Mouse (Mus musculus) lung, postnatal 0 days (tissue): ENCODE results near the gene Ttl. TPM values are rescaled to one million over a fixed set of nuclear protein-coding genes. Genes with fewer than 3 reads are reported as not detected.

Source experiments
- ATAC-seq: fragments of 200-750 bp; cut with Nextera tagmentation; 2 replicates; pipeline ENCODE4 v1.8.0; 2017; ENCODE audit warnings: moderate library complexity
- DNase-seq: peaks from one replicate; pipeline ENCODE4 v3.0.0-alpha.2; 2016; ENCODE audit warnings: low spot score
- H3K27ac ChIP-seq: fragments of 300-500 bp; sonication (generic); 2 replicates; pipeline ENCODE4 v1.5.1; 2014; ENCODE audit warnings: antibody characterized with exemption, mild to moderate bottlenecking, low read length, mixed read lengths
- H3K27me3 ChIP-seq: fragments of 300-500 bp; sonication (generic); replicated peaks from 2 replicates; pipeline ENCODE4 v1.6.1; 2014; ENCODE audit warnings: low read length, mixed read lengths; ENCODE audit not compliant: insufficient read depth
- H3K36me3 ChIP-seq: fragments of 300-500 bp; sonication (generic); 2 replicates; pipeline ENCODE4 v1.6.1; 2014; ENCODE audit warnings: low read length, mixed read lengths; ENCODE audit not compliant: insufficient read depth
- H3K4me1 ChIP-seq: fragments of 300-500 bp; sonication (generic); 2 replicates; pipeline ENCODE4 v1.6.1; 2014; ENCODE audit warnings: antibody characterized with exemption, low read depth, low read length, mixed read lengths; ENCODE audit not compliant: insufficient read depth
- H3K4me2 ChIP-seq: fragments of 300-500 bp; sonication (generic); replicated peaks from 2 replicates; pipeline ENCODE4 v1.6.1; 2014; ENCODE audit warnings: low read depth, mild to moderate bottlenecking, low read length, moderate library complexity, mixed read lengths
- H3K4me3 ChIP-seq: fragments of 300-500 bp; sonication (generic); 2 replicates; pipeline ENCODE4 v1.5.1; 2014; ENCODE audit warnings: low read depth, low read length
- H3K9ac ChIP-seq: fragments of 300-500 bp; sonication (generic); replicated peaks from 2 replicates; pipeline ENCODE4 v1.6.1; 2014; ENCODE audit warnings: low read depth, mild to moderate bottlenecking
- H3K9me3 ChIP-seq: fragments of 300-500 bp; sonication (generic); 2 replicates; pipeline ENCODE4 v1.6.1; 2016; ENCODE audit warnings: low read length, mixed read lengths
- CTCF ChIP-seq: IDR thresholded peaks from 2 replicates; pipeline ENCODE4 v1.5.1; 2016; ENCODE audit warnings: antibody characterized with exemption, mild to moderate bottlenecking
- EP300 ChIP-seq: IDR thresholded peaks from 2 replicates; pipeline ENCODE4 v1.6.1; 2016; ENCODE audit warnings: antibody characterized with exemption, mild to moderate bottlenecking, control low read depth
- WGBS: fragments of 180-500 bp; shearing (Covaris S2); extraction: QIAGEN DNeasy Blood & Tissue Kit; methylation state at CpG from one replicate; pipeline ENCODE4 v1.1.7; 2014; 5-methylcytosine and 5-hydroxymethylcytosine counted together
- polyA plus RNA-seq: library from polyadenylated mRNA; unstranded; fragments of >200 nt; fragmentation: Nextera tagmentation; extraction: Ambion mirVana; gene quantifications from 2 replicates; pipeline ENCODE4 v1.2.1, GENCODE M21; 2015

The Ttl gene
- polyA plus RNA-seq, 1 experiment from 2014 or later = 10.0 TPM

DNA sequence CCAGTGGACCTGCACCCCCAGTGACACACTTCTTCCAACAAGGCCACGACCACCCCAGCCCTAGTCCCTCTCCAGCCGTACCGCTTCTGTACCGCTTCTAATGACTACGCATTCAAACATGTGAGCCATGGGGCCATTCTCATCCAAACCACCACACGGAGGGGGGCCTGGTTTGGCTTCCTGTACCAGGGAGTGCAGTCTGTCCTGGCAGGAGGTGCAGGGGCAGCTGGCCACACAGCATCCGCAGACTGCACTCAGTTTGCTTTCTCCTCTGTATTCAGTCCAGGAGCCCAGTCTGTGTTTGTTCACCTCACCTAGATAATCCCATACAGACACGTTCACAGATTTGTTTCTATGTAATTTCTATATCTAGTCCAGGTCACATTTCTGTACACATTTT, 56.2 kb downstream of the Ttl start:
- Histone ChIP-seq H3K4me3 (no peak overlapping the region), H3K4me1 (no peaks in the 10 kb centered on the region), H3K4me2 (no peak overlapping the region), H3K27me3 (no peaks in the 10 kb centered on the region), H3K9me3 (no peaks in the 10 kb centered on the region), H3K9ac (no peak overlapping the region), H3K36me3 (peaks cover 24% of the 10 kb centered on the region; the same call in 1 of the 2 replicates), H3K27ac (no peak overlapping the region)
- no peak for TF ChIP-seq EP300
- no peak for TF ChIP-seq CTCF
- WGBS = 94% methylated on average over 8 of the region's 8 CpGs
- DNase-seq = no peak
- ATAC-seq = no peak

DNA sequence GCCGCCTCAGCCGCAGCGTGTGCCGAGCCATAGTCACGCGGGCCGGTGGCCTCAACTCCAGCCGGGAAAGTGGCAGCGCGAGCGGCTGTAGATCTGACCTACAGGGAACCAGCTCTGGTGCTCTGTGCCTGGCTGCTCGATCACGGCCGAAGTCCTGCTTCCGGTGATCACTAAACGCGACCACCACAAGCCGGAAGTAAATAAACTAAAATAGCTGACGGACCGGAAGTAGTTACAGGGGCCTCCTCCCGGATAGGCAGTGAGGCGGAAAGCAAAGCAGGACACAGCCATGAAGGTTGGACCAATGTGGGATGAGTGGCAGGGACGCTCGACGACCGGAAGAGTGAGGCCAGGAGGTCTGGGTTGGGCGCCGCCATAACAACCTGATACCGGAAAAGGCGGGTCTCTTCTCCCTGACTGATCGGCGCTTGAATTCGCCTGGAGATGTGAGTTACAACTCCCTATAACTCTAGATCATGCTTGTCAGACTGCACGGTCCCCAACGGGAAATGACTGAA, 63.7 kb downstream of the Ttl start, which contains the start of gene Chchd5:
Chchd5 (plus strand) TSS at position 289 of the 518 bp plus-strand sequence.
- H3K4me3 ChIP-seq = peak within 1 kb of the TSS; percentile 54
- peak within 1 kb of the TSS; percentile 89 for H3K27ac ChIP-seq
- peak; percentile 100 for ATAC-seq
- no peaks in the 10 kb centered on the region for H3K27me3 ChIP-seq
- H3K9ac ChIP-seq = peak within 1 kb of the TSS; percentile 53
- TF ChIP-seq CTCF (no peak), EP300 (peak; percentile 82)
- WGBS = under 1% methylated on average over 35 of the region's 35 CpGs
- peak within 1 kb of the TSS; percentile 64 for H3K4me2 ChIP-seq
- peaks cover 6% of the 10 kb centered on the region; the same call in 1 of the 2 replicates for H3K4me1 ChIP-seq
- peaks cover 5% of the 10 kb centered on the region; the same call in 1 of the 2 replicates for H3K36me3 ChIP-seq
- DNase-seq = peak; percentile 99
- no peaks in the 10 kb centered on the region for H3K9me3 ChIP-seq

DNA sequence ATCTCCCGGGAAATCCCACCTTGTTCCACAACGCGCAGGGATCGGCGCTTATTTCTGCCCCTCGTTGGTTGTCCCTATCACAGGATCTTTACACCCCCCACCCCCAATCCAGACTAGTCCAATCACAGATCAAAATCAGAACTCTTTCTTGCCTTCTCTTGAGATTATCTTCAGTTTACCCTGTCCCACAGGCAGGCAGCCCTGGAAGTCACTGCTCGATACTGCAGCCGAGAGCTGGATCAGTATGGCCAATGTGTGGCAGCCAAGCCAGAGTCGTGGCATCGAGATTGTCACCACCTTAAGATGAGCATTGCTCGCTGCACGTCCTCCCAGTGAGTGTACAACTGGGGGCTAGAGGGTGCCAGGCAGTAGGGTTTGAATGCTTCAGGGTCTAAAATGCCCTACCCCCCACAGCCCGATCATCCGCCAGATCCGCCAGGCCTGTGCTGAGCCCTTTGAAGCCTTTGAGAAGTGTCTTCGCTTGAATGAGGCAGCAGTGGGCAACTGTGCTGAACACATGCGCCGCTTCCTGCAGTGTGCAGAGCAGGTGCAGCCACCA, 64.3 kb downstream of the Ttl start:
- WGBS = 30% methylated on average over 18 of the region's 18 CpGs
- Histone ChIP-seq H3K4me1 (peaks cover 6% of the 10 kb centered on the region; the same call in 1 of the 2 replicates), H3K27ac (peak overlapping the region; percentile 84), H3K4me3 (peak overlapping the region; percentile 54), H3K9me3 (no peaks in the 10 kb centered on the region), H3K4me2 (peak overlapping the region; percentile 64), H3K9ac (peak overlapping the region; percentile 16), H3K36me3 (peaks cover 5% of the 10 kb centered on the region; the same call in 1 of the 2 replicates), H3K27me3 (no peaks in the 10 kb centered on the region)
- DNase-seq (no peak), ATAC-seq (peak; percentile 6)
- TF ChIP-seq EP300 (no peak), CTCF (no peak)

DNA sequence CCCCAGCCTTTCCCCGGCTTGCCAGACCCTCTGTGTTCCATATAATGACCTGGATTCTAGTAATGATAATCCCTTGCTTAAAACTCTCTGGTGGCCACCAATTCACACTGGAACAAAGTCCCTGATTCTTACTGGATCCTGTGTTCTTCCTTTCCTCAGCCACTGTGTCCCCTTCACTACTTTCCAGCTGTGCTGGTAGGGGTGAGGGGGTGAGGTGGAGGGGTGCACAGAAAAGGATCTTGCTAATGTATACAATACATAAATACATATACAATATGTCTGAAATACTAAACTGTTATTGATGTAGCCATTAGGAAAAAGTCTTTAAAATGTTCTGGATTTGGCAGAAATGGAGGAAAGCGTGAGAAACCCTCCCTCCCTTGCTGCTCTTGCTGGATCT, 65.0 kb downstream of the Ttl start:
- no peak for TF ChIP-seq EP300
- TF ChIP-seq CTCF = no peak
- DNase-seq (no peak), ATAC-seq (no peak)
- Histone ChIP-seq H3K4me1 (peaks cover 6% of the 10 kb centered on the region; the same call in 1 of the 2 replicates), H3K36me3 (0 out of 2 replicates have a peak, but pooled peaks cover 5% of the 10 kb centered on the region), H3K4me3 (no peak overlapping the region), H3K27ac (no peak overlapping the region), H3K27me3 (no peaks in the 10 kb centered on the region), H3K4me2 (peak overlapping the region; percentile 64; the same call in 1 of the 2 replicates), H3K9ac (no peak overlapping the region), H3K9me3 (no peaks in the 10 kb centered on the region)
- 93% methylated on average over 2 of the region's 2 CpGs for WGBS

DNA sequence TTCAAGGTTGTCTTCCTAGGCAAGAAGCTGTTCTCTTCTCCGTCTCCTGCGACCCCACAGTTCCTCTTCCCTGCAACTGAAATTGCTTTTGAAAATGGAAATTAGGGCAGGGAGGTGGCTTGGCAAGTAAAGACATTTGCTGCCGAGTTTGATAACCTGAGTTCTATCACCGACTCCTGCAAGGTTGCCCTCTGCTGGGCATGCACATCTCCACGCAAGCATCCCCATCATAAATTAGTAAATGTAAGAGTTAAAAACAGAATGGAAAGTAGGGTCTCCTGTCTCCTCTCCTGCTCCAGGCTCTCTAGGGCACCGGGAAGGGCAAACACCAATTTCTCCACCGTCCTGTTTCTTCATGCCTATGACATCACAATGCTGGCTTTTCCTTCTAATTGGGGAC, 66.5 kb downstream of the Ttl start:
- Histone ChIP-seq H3K9me3 (no peaks in the 10 kb centered on the region), H3K36me3 (0 out of 2 replicates have a peak, but pooled peaks cover 5% of the 10 kb centered on the region), H3K27ac (no peak overlapping the region), H3K4me3 (no peak overlapping the region), H3K9ac (no peak overlapping the region), H3K27me3 (no peaks in the 10 kb centered on the region), H3K4me2 (no peak overlapping the region), H3K4me1 (peaks cover 6% of the 10 kb centered on the region; the same call in 1 of the 2 replicates)
- DNase-seq (no peak), ATAC-seq (no peak)
- 93% methylated on average over 7 of the region's 7 CpGs for WGBS
- TF ChIP-seq CTCF (no peak), EP300 (no peak)

DNA sequence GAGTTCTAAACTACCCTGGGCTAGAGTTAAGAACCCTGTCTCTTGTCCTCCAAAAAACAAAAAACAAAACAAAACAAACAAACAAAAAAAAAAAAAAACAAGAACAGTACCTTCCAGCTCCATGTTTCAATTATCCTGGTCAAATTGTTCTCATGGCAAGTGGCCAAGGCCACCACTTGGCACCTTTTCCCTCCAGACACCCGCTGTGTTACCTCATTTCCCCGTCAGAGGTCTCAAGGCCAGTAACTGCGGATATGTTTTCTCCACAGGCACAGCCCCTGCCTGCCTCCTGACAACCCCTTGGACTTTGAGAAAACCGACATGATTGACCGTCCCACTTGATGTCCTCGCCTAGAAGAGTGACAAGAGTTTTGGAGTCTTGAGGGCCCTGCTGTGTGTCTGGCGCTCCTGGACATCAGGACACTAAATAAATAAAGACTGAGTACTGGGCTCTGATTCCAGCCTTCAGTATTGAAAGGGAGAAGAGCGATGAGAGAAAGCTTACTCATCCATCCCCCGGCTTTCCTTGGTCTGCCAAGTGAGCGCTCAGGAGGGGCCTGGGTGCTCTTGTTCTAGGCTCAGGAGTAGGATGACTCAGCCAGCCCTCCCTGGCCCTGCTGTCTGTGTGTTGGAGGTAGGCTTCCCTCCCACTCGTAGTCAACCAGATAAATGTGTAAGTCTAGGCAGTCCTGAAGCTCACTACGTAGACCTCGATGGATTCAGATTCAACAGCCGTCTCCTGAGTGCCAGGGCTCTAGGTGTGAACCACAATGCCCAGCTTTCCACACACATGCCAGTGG, 67.5 kb downstream of the Ttl start:
- Histone ChIP-seq H3K4me2 (no peak overlapping the region), H3K27me3 (no peaks in the 10 kb centered on the region), H3K36me3 (0 out of 2 replicates have a peak, but pooled peaks cover 5% of the 10 kb centered on the region), H3K9ac (no peak overlapping the region), H3K9me3 (no peaks in the 10 kb centered on the region), H3K4me3 (no peak overlapping the region), H3K4me1 (peaks cover 6% of the 10 kb centered on the region; the same call in 1 of the 2 replicates), H3K27ac (no peak overlapping the region)
- WGBS = 91% methylated on average over 14 of the region's 14 CpGs
- DNase-seq = no peak
- ATAC-seq = no peak
- TF ChIP-seq CTCF (no peak), EP300 (no peak)
